20 mouse cellular contexts compared by ENCODE assay signal in genomic region chr10:112798090-112798489, GRCm38 (mm10).
A peak's percentile ranks its signal among the peaks of the same experiment; 100 is the strongest.
DNase-seq lines count a peak whose midpoint lies in the region; ATAC-seq and TF ChIP-seq lines count a peak whose summit lies in the region.
"Had no signal": no experiment of that assay in that cellular context is flagged by ENCODE, and none has a peak within 500 bp of the region (broad histone marks: within the 10 kb centered on the region; RNA-seq: fewer than 3 reads in every experiment).

No protein-coding gene starts in this region.

- peaks cover 8% of the 10 kb centered on the region; the same call in 1 of the 2 replicates for H3K4me1 ChIP-seq in midbrain, embryonic 11.5 days (ENCODE audit: control insufficient read depth, insufficient read depth, low read length)
- H3K4me1 ChIP-seq in midbrain, embryonic 15.5 days = no peaks in the 10 kb centered on the region
- 0 out of 2 replicates have a peak, but pooled peaks cover 6% of the 10 kb centered on the region for H3K4me1 ChIP-seq in midbrain, embryonic 14.5 days (ENCODE audit: control insufficient read depth, insufficient read depth, low read length)
- H3K4me1 ChIP-seq: embryonic facial prominence, embryonic 12.5 days; heart, embryonic 12.5 days had no signal

- no peak overlapping the region; the same call in 1 of the 2 replicates for H3K4me2 ChIP-seq in midbrain, embryonic 11.5 days
- H3K4me2 ChIP-seq in midbrain, embryonic 15.5 days = no peak overlapping the region
- H3K4me2 ChIP-seq in midbrain, embryonic 14.5 days (ENCODE audit: low read length) = no peak overlapping the region
- H3K4me2 ChIP-seq: embryonic facial prominence, embryonic 12.5 days; forebrain, embryonic 12.5 days; heart, embryonic 12.5 days had no signal

- no peaks in the 10 kb centered on the region for H3K27me3 ChIP-seq in midbrain, embryonic 11.5 days (ENCODE audit: control insufficient read depth, insufficient read depth, low read length)
- H3K27me3 ChIP-seq in midbrain, embryonic 15.5 days (replicated peaks) = no peaks in the 10 kb centered on the region
- H3K27me3 ChIP-seq in midbrain, embryonic 14.5 days (ENCODE audit: control insufficient read depth, insufficient read depth, low read length) = no peaks in the 10 kb centered on the region
- H3K27me3 ChIP-seq: embryonic facial prominence, embryonic 12.5 days; forebrain, embryonic 12.5 days; heart, embryonic 12.5 days had no signal

- H3K9me3 ChIP-seq in midbrain, embryonic 11.5 days (ENCODE audit: control insufficient read depth, low read length) = no peaks in the 10 kb centered on the region
- no peaks in the 10 kb centered on the region for H3K9me3 ChIP-seq in midbrain, embryonic 15.5 days
- no peaks in the 10 kb centered on the region for H3K9me3 ChIP-seq in midbrain, embryonic 14.5 days (ENCODE audit: control insufficient read depth, low read length)
- H3K9me3 ChIP-seq: embryonic facial prominence, embryonic 12.5 days; forebrain, embryonic 12.5 days; heart, embryonic 12.5 days had no signal

- no peak for TF ChIP-seq POLR2A in brain, embryonic 14.5 days (IDR thresholded peaks at IDR 0.05; ENCODE audit: borderline replicate concordance, extremely low read depth, insufficient read depth, insufficient read length, poor library complexity, severe bottlenecking)

- no peak overlapping the region for H3K27ac ChIP-seq in midbrain, embryonic 11.5 days (ENCODE audit: low read depth, low read length)
- no peak overlapping the region for H3K27ac ChIP-seq in midbrain, embryonic 15.5 days
- no peak overlapping the region for H3K27ac ChIP-seq in midbrain, embryonic 14.5 days (replicated peaks; ENCODE audit: low read depth, low read length)
- H3K27ac ChIP-seq: embryonic facial prominence, embryonic 12.5 days; forebrain, embryonic 12.5 days; gastrocnemius, adult 2 months had no signal

- DNase-seq in midbrain, embryonic 11.5 days (ENCODE audit: low spot score, missing footprints) = peak; percentile 90
- peak; percentile 34 for DNase-seq in brain, embryonic 14.5 days (ENCODE audit: low read depth)
- peak; percentile 46 for DNase-seq in embryo, embryonic 10.5 days (ENCODE audit: low spot score)
- peak; percentile 26 for DNase-seq in midbrain, embryonic 14.5 days
- no peak for DNase-seq in ovary, postnatal 36 days (ENCODE audit: low spot score)
- no peak for DNase-seq in kidney, postnatal 36 days
- DNase-seq: adrenal gland, adult 8-10 months; adrenal gland, postnatal 36 days; cerebellum, adult 11 months; cerebellum, adult 9-10 months; cerebellum, postnatal 25 days; forebrain, postnatal 0 days; gastrocnemius, adult 2 months; gastrocnemius, postnatal 25 days had no signal

- no peak for TF ChIP-seq CTCF in brain, embryonic 14.5 days (IDR thresholded peaks at IDR 0.05; ENCODE audit: borderline replicate concordance, extremely low read depth, insufficient read depth, insufficient read length)

- H3K9ac ChIP-seq in midbrain, embryonic 11.5 days (ENCODE audit: low read length) = no peak overlapping the region
- H3K9ac ChIP-seq in midbrain, embryonic 15.5 days = no peak overlapping the region
- no peak overlapping the region for H3K9ac ChIP-seq in midbrain, embryonic 14.5 days (replicated peaks; ENCODE audit: low read length)
- H3K9ac ChIP-seq: embryonic facial prominence, embryonic 12.5 days; forebrain, embryonic 12.5 days; forebrain, postnatal 0 days; heart, embryonic 12.5 days had no signal

- ATAC-seq in midbrain, embryonic 11.5 days (ENCODE audit: low FRiP score) = peak; percentile 82
- no peak for ATAC-seq in midbrain, embryonic 15.5 days (replicated peaks)
- ATAC-seq in midbrain, embryonic 14.5 days (ENCODE audit: low FRiP score, low TSS enrichment) = peak; percentile 50; the same call in 1 of the 2 replicates
- ATAC-seq: forebrain, postnatal 0 days; hindbrain, embryonic 16.5 days; inflammation-experienced regulatory T-cells, adult 6 months had no signal

- WGBS in midbrain, embryonic 11.5 days = under 1% methylated on average over 4 of the region's 4 CpGs
- WGBS in midbrain, embryonic 15.5 days = 11% methylated on average over 4 of the region's 4 CpGs
- under 1% methylated on average over 4 of the region's 4 CpGs for WGBS in midbrain, embryonic 14.5 days

- no peak overlapping the region for H3K4me3 ChIP-seq in midbrain, embryonic 11.5 days (ENCODE audit: low read depth, low read length)
- no peak overlapping the region for H3K4me3 ChIP-seq in midbrain, embryonic 15.5 days
- no peak overlapping the region for H3K4me3 ChIP-seq in midbrain, embryonic 14.5 days (replicated peaks; ENCODE audit: low read depth, low read length)
- H3K4me3 ChIP-seq: embryonic facial prominence, embryonic 12.5 days; forebrain, embryonic 12.5 days; gastrocnemius, adult 2 months; heart, embryonic 12.5 days had no signal

- H3K36me3 ChIP-seq in midbrain, embryonic 11.5 days (ENCODE audit: control insufficient read depth, insufficient read depth, low read length) = no peaks in the 10 kb centered on the region
- no peaks in the 10 kb centered on the region for H3K36me3 ChIP-seq in midbrain, embryonic 15.5 days (replicated peaks)
- H3K36me3 ChIP-seq in midbrain, embryonic 14.5 days (ENCODE audit: control insufficient read depth, insufficient read depth, low read length) = no peaks in the 10 kb centered on the region
- H3K36me3 ChIP-seq: embryonic facial prominence, embryonic 12.5 days; forebrain, embryonic 12.5 days; heart, embryonic 12.5 days had no signal

Comparison
In these comparisons a context has a peak if more than half of its experiments do, and no peak if none do; other contexts are left out.
1. DNase-seq: peak in midbrain, embryonic 11.5 days (single experiment), brain, embryonic 14.5 days (single experiment), embryo, embryonic 10.5 days (single experiment) and midbrain, embryonic 14.5 days (single experiment); none in ovary, postnatal 36 days (single experiment) and kidney, postnatal 36 days (0 of 2).